In the genomic region with DNA sequence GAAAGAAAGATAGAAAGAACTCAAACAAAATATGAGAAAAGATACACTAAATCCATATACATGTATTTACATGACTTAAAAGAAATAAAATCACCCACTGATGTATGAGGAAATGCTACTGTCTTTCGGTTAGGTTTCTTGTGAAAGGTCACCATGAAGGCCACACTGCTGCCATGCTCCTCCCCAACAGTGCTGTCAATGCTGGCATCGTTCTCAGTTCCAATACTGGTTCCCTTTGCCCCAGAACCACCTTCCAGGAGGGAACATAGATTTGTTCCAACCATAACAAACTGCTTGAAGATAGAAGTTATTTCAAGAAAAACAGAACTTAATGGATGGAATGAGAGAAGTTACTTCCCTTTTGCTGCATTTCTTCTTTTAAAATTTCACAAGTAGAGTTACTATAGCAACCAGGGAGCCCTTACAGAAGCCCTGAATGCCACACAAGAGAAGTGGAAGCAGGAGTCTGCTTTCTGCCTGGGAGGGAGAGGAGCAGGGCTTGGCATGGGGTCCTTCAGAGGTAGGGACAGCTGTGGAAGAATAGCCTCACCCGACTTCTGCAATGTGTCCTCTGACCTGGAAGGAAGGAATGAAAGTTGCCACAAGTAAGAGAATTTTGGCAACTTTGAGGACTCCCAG, we compare ENCODE assay signal across 10 mouse cellular contexts.
DNase-seq lines count a peak whose midpoint lies in the region; ATAC-seq and TF ChIP-seq lines count a peak whose summit lies in the region.
"Had no signal": no experiment of that assay in that cellular context is flagged by ENCODE, and none has a peak within 500 bp of the region (broad histone marks: within the 10 kb centered on the region; RNA-seq: fewer than 3 reads in every experiment).

No protein-coding gene starts in this region.

- no peak overlapping the region; the same call in 1 of the 2 replicates for H3K27ac ChIP-seq in kidney, adult 2 months (ENCODE audit: insufficient read depth, low read depth, low read length)
- no peak overlapping the region for H3K27ac ChIP-seq in midbrain, embryonic 11.5 days (ENCODE audit: low read depth, low read length)
- H3K27ac ChIP-seq: liver, embryonic 13.5 days had no signal

- no peaks in the 10 kb centered on the region for H3K36me3 ChIP-seq in kidney, adult 2 months (ENCODE audit: control insufficient read depth, insufficient read depth, low read length)
- H3K36me3 ChIP-seq in E14TG2a.4 (ENCODE audit: insufficient read depth, low read length), result no peaks in the 10 kb centered on the region
- H3K36me3 ChIP-seq in midbrain, embryonic 11.5 days (ENCODE audit: control insufficient read depth, insufficient read depth, low read length), result no peaks in the 10 kb centered on the region
- H3K36me3 ChIP-seq: liver, embryonic 13.5 days; neural tube, embryonic 13.5 days had no signal

- WGBS in kidney, adult 2 months, result 44% methylated on average over 3 of the region's 3 CpGs
- whole genome bisulfite sequencing in midbrain, embryonic 11.5 days, result 68% methylated on average over 3 of the region's 3 CpGs

- ATAC-seq in midbrain, embryonic 11.5 days (ENCODE audit: low FRiP score), result no peak

- TF ChIP-seq POLR2A in kidney, adult 2 months (IDR thresholded peaks at IDR 0.05; ENCODE audit: low read depth, low read length), result no peak
- TF ChIP-seq POLR2A in brain, embryonic 14.5 days (IDR thresholded peaks at IDR 0.05; ENCODE audit: borderline replicate concordance, extremely low read depth, insufficient read depth, insufficient read length, poor library complexity, severe bottlenecking), result no peak

- no peaks in the 10 kb centered on the region for H3K9me3 ChIP-seq in E14TG2a.4 (ENCODE audit: low read length)
- no peaks in the 10 kb centered on the region for H3K9me3 ChIP-seq in midbrain, embryonic 11.5 days (ENCODE audit: control insufficient read depth, low read length)
- H3K9me3 ChIP-seq: liver, embryonic 13.5 days; neural tube, embryonic 13.5 days had no signal

- H3K9ac ChIP-seq in midbrain, embryonic 11.5 days (ENCODE audit: low read length), result no peak overlapping the region
- H3K9ac ChIP-seq: liver, embryonic 13.5 days; neural tube, embryonic 13.5 days had no signal

- intact Hi-C loops in heart, postnatal 10 days (cut with DNase I), result no loop called here

- no peaks in the 10 kb centered on the region for H3K27me3 ChIP-seq in kidney, adult 2 months (replicated peaks; ENCODE audit: control insufficient read depth, insufficient read depth, low read length)
- H3K27me3 ChIP-seq in E14TG2a.4 (ENCODE audit: insufficient read depth, low read length), result no peaks in the 10 kb centered on the region
- no peaks in the 10 kb centered on the region for H3K27me3 ChIP-seq in midbrain, embryonic 11.5 days (ENCODE audit: control insufficient read depth, insufficient read depth, low read length)
- H3K27me3 ChIP-seq: liver, embryonic 13.5 days; neural tube, embryonic 13.5 days had no signal

- H3K4me3 ChIP-seq in kidney, adult 2 months (ENCODE audit: insufficient read depth, low read depth, low read length), result no peak overlapping the region
- peak overlapping the region; percentile 10; the same call in 1 of the 2 replicates for H3K4me3 ChIP-seq in E14TG2a.4 (replicated peaks; ENCODE audit: low read length)
- no peak overlapping the region for H3K4me3 ChIP-seq in midbrain, embryonic 11.5 days (ENCODE audit: low read depth, low read length)
- H3K4me3 ChIP-seq: liver, embryonic 13.5 days; neural tube, embryonic 13.5 days had no signal

- peak; percentile 23 for DNase-seq in kidney, adult 2 months
- DNase-seq in kidney, postnatal 25 days, result no peak
- DNase-seq in brain, embryonic 14.5 days (ENCODE audit: low read depth), result peak; percentile 5
- peak; percentile 23 to 32 for DNase-seq in heart, postnatal 10 days
- no peak for DNase-seq in thymus, postnatal 10 days (ENCODE audit: low spot score in 2 of 2)
- DNase-seq in midbrain, embryonic 11.5 days (ENCODE audit: low spot score, missing footprints), result no peak
- DNase-seq in left cerebral cortex, adult 8-10 months (ENCODE audit: low spot score in 2 of 2), result no peak
- DNase-seq: liver, embryonic 13.5 days had no signal

- H3K4me1 ChIP-seq in kidney, adult 2 months (ENCODE audit: control insufficient read depth, insufficient read depth, low read length), result peaks cover 17% of the 10 kb centered on the region
- H3K4me1 ChIP-seq in E14TG2a.4 (replicated peaks; ENCODE audit: low read depth, low read length), result peaks cover 68% of the 10 kb centered on the region
- H3K4me1 ChIP-seq in midbrain, embryonic 11.5 days (ENCODE audit: control insufficient read depth, insufficient read depth, low read length), result peaks cover 19% of the 10 kb centered on the region
- H3K4me1 ChIP-seq: liver, embryonic 13.5 days had no signal

- no peak overlapping the region for H3K4me2 ChIP-seq in midbrain, embryonic 11.5 days
- H3K4me2 ChIP-seq: liver, embryonic 13.5 days; neural tube, embryonic 13.5 days had no signal

- TF ChIP-seq CTCF in kidney, adult 2 months (conservative IDR thresholded peaks at IDR 0.05; ENCODE audit: insufficient read depth, insufficient read length, low read depth, low read length), result no peak
- no peak for TF ChIP-seq CTCF in E14TG2a.4 (conservative IDR thresholded peaks at IDR 0.05; ENCODE audit: low read length)
- no peak for TF ChIP-seq CTCF in brain, embryonic 14.5 days (IDR thresholded peaks at IDR 0.05; ENCODE audit: borderline replicate concordance, extremely low read depth, insufficient read depth, insufficient read length)

Comparison
In these comparisons a context has a peak if more than half of its experiments do, and no peak if none do; other contexts are left out.
1. DNase-seq: peak in kidney, adult 2 months (single experiment), brain, embryonic 14.5 days (single experiment) and heart, postnatal 10 days (2 of 2); none in kidney, postnatal 25 days (0 of 2), thymus, postnatal 10 days (0 of 2), midbrain, embryonic 11.5 days (single experiment) and left cerebral cortex, adult 8-10 months (0 of 2).